Mouse (Mus musculus): ENCODE data around the gene Slc2a9. TPM values are rescaled to one million over a fixed set of nuclear protein-coding genes. Genes with fewer than 3 reads are reported as not detected.

Gene Slc2a9
- polyA plus RNA-seq, 1 experiment, result 1.4 TPM

DNA sequence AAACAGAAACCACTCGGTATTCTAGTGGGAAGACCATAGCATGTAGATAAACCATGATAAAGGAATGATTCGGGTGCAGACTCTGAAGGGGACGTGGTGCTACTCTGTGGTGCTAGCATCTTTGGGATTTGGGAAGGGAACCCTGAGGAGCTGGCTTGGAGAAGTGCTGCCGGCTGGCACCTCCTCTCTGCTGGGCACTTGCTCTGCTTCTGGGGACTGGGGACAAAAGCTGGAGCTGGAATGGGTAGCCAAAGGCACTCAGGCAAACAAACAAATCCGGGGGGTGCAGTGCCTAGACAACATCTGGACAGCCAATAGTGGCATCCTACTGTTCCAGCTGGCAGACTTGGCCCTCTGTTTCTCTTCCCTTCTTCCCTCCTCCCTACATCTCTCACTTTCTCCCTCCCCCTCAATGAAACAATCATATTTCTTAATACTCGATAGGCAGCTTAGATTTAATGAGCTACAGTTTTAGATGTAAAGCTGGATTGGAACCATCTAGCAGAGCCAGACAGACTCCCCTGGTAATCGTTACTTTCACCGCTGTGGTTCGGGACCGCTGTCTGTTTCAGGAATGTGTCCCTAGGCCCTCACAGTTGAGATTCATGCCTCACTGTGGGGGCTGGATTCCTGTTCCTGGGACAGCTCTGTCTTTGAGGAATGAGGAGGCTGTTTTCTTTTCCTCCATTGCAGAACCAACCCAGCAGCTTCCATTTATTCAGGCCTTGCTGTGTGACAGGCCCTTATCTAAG lies 61.7 kb downstream of the Slc2a9 start:
- H3ac ChIP-seq (ENCODE audit: control insufficient read depth, insufficient read length, low read depth), result no peak overlapping the region
- no peak overlapping the region for H3K4me3 ChIP-seq (ENCODE audit: insufficient read depth, poor library complexity, severe bottlenecking)
- no peaks in the 10 kb centered on the region for H3K27me3 ChIP-seq (ENCODE audit: control insufficient read depth, insufficient read depth, insufficient read length)
- H3K36me3 ChIP-seq (ENCODE audit: control insufficient read depth, insufficient read depth), result no peaks in the 10 kb centered on the region
- no peaks in the 10 kb centered on the region for H3K79me2 ChIP-seq (ENCODE audit: control insufficient read depth, insufficient read depth)
- no peaks in the 10 kb centered on the region for H3K79me3 ChIP-seq (ENCODE audit: low read depth)
- TF ChIP-seq FOSL1 (IDR thresholded peaks at IDR 0.05; ENCODE audit: insufficient read depth, low read length, poor library complexity, severe bottlenecking) (no peak), MYOG (IDR thresholded peaks at IDR 0.05; ENCODE audit: control insufficient read depth, extremely low read depth, insufficient read length) (no peak), CEBPB (IDR thresholded peaks at IDR 0.05; ENCODE audit: low read depth) (no peak), USF1 (IDR thresholded peaks at IDR 0.05; ENCODE audit: low read depth) (no peak), CTCF (IDR thresholded peaks at IDR 0.05; ENCODE audit: control insufficient read depth, insufficient read depth, insufficient read length) (no peak), MYOD1 (IDR thresholded peaks at IDR 0.05; ENCODE audit: control insufficient read depth, insufficient read length, low read depth) (no peak), MAX (IDR thresholded peaks at IDR 0.05) (no peak)

- no peaks in the 10 kb centered on the region for H3K79me3 ChIP-seq (ENCODE audit: low read depth)
- H3K4me3 ChIP-seq (ENCODE audit: insufficient read depth, poor library complexity, severe bottlenecking), result no peak overlapping the region
- no peaks in the 10 kb centered on the region for H3K27me3 ChIP-seq (ENCODE audit: control insufficient read depth, insufficient read depth, insufficient read length)
- TF ChIP-seq CTCF (IDR thresholded peaks at IDR 0.05; ENCODE audit: control insufficient read depth, insufficient read depth, insufficient read length), result no peak
- no peak for TF ChIP-seq MAX (IDR thresholded peaks at IDR 0.05)
- no peak for TF ChIP-seq FOSL1 (IDR thresholded peaks at IDR 0.05; ENCODE audit: insufficient read depth, low read length, poor library complexity, severe bottlenecking)
- no peak for TF ChIP-seq USF1 (IDR thresholded peaks at IDR 0.05; ENCODE audit: low read depth)
- TF ChIP-seq CEBPB (IDR thresholded peaks at IDR 0.05; ENCODE audit: low read depth), result no peak
- no peak for TF ChIP-seq MYOG (IDR thresholded peaks at IDR 0.05; ENCODE audit: control insufficient read depth, extremely low read depth, insufficient read length)
- no peak for TF ChIP-seq MYOD1 (IDR thresholded peaks at IDR 0.05; ENCODE audit: control insufficient read depth, insufficient read length, low read depth)
- no peaks in the 10 kb centered on the region for H3K79me2 ChIP-seq (ENCODE audit: control insufficient read depth, insufficient read depth)
- H3K36me3 ChIP-seq (ENCODE audit: control insufficient read depth, insufficient read depth), result no peaks in the 10 kb centered on the region
- no peak overlapping the region for H3ac ChIP-seq (ENCODE audit: control insufficient read depth, insufficient read length, low read depth)
Observed at GRCm38 (mm10) chr5:38440252-38441005, 62.5 kb downstream of the Slc2a9 start.

GRCm38 (mm10) chr5:38436681-38437080 lies 66.3 kb downstream of the Slc2a9 start:
- no peak for TF ChIP-seq CTCF (IDR thresholded peaks at IDR 0.05; ENCODE audit: control insufficient read depth, insufficient read depth, insufficient read length)
- no peak for TF ChIP-seq USF1 (IDR thresholded peaks at IDR 0.05; ENCODE audit: low read depth)
- no peak for TF ChIP-seq MYOD1 (IDR thresholded peaks at IDR 0.05; ENCODE audit: control insufficient read depth, insufficient read length, low read depth)
- no peak for TF ChIP-seq MYOG (IDR thresholded peaks at IDR 0.05; ENCODE audit: control insufficient read depth, extremely low read depth, insufficient read length)
- TF ChIP-seq CEBPB (IDR thresholded peaks at IDR 0.05; ENCODE audit: low read depth), result no peak
- no peak for TF ChIP-seq MAX (IDR thresholded peaks at IDR 0.05)
- TF ChIP-seq FOSL1 (IDR thresholded peaks at IDR 0.05; ENCODE audit: insufficient read depth, low read length, poor library complexity, severe bottlenecking), result no peak
- Histone ChIP-seq H3K79me3 (ENCODE audit: low read depth) (no peaks in the 10 kb centered on the region), H3K27me3 (ENCODE audit: control insufficient read depth, insufficient read depth, insufficient read length) (no peaks in the 10 kb centered on the region), H3K36me3 (ENCODE audit: control insufficient read depth, insufficient read depth) (no peaks in the 10 kb centered on the region), H3ac (ENCODE audit: control insufficient read depth, insufficient read length, low read depth) (no peak overlapping the region), H3K4me3 (ENCODE audit: insufficient read depth, poor library complexity, severe bottlenecking) (no peak overlapping the region), H3K79me2 (ENCODE audit: control insufficient read depth, insufficient read depth) (no peaks in the 10 kb centered on the region)

- Histone ChIP-seq H3K79me3 (ENCODE audit: low read depth) (no peaks in the 10 kb centered on the region), H3K4me3 (ENCODE audit: insufficient read depth, poor library complexity, severe bottlenecking) (no peak overlapping the region), H3K36me3 (ENCODE audit: control insufficient read depth, insufficient read depth) (no peaks in the 10 kb centered on the region), H3ac (ENCODE audit: control insufficient read depth, insufficient read length, low read depth) (no peak overlapping the region), H3K27me3 (ENCODE audit: control insufficient read depth, insufficient read depth, insufficient read length) (no peaks in the 10 kb centered on the region), H3K79me2 (ENCODE audit: control insufficient read depth, insufficient read depth) (no peaks in the 10 kb centered on the region)
- TF ChIP-seq USF1 (IDR thresholded peaks at IDR 0.05; ENCODE audit: low read depth), result no peak
- no peak for TF ChIP-seq CTCF (IDR thresholded peaks at IDR 0.05; ENCODE audit: control insufficient read depth, insufficient read depth, insufficient read length)
- TF ChIP-seq FOSL1 (IDR thresholded peaks at IDR 0.05; ENCODE audit: insufficient read depth, low read length, poor library complexity, severe bottlenecking), result no peak
- no peak for TF ChIP-seq CEBPB (IDR thresholded peaks at IDR 0.05; ENCODE audit: low read depth)
- TF ChIP-seq MAX (IDR thresholded peaks at IDR 0.05), result no peak
- TF ChIP-seq MYOD1 (IDR thresholded peaks at IDR 0.05; ENCODE audit: control insufficient read depth, insufficient read length, low read depth), result no peak
- TF ChIP-seq MYOG (IDR thresholded peaks at IDR 0.05; ENCODE audit: control insufficient read depth, extremely low read depth, insufficient read length), result no peak
Observed at GRCm38 (mm10) chr5:38434875-38435274, 68.1 kb downstream of the Slc2a9 start.

DNA sequence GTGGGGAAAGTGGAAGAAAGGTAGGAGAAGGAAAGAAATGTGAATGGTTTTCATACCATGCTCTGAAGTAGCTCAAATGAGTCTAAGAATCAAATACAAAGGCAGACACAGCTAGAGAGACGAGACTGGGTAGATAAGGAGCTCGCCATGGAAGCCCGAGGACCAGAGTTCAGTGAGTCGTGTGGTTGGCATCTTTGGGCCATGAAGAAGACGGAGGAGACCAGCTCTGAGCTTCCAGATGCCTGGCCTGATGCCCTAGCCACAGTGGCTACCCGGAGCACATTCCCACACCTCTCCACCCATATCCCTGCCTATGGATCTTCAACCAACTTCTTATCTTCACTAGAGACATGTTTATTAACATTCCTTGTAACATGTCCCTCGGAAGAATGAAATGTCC lies 71.7 kb downstream of the Slc2a9 start:
- no peaks in the 10 kb centered on the region for H3K79me3 ChIP-seq (ENCODE audit: low read depth)
- no peaks in the 10 kb centered on the region for H3K79me2 ChIP-seq (ENCODE audit: control insufficient read depth, insufficient read depth)
- H3K27me3 ChIP-seq (ENCODE audit: control insufficient read depth, insufficient read depth, insufficient read length), result no peaks in the 10 kb centered on the region
- no peak overlapping the region for H3ac ChIP-seq (ENCODE audit: control insufficient read depth, insufficient read length, low read depth)
- no peak for TF ChIP-seq MYOD1 (IDR thresholded peaks at IDR 0.05; ENCODE audit: control insufficient read depth, insufficient read length, low read depth)
- no peak for TF ChIP-seq CEBPB (IDR thresholded peaks at IDR 0.05; ENCODE audit: low read depth)
- TF ChIP-seq CTCF (IDR thresholded peaks at IDR 0.05; ENCODE audit: control insufficient read depth, insufficient read depth, insufficient read length), result no peak
- TF ChIP-seq USF1 (IDR thresholded peaks at IDR 0.05; ENCODE audit: low read depth), result no peak
- no peak for TF ChIP-seq FOSL1 (IDR thresholded peaks at IDR 0.05; ENCODE audit: insufficient read depth, low read length, poor library complexity, severe bottlenecking)
- no peak for TF ChIP-seq MAX (IDR thresholded peaks at IDR 0.05)
- TF ChIP-seq MYOG (IDR thresholded peaks at IDR 0.05; ENCODE audit: control insufficient read depth, extremely low read depth, insufficient read length), result no peak
- H3K36me3 ChIP-seq (ENCODE audit: control insufficient read depth, insufficient read depth), result no peaks in the 10 kb centered on the region
- no peak overlapping the region for H3K4me3 ChIP-seq (ENCODE audit: insufficient read depth, poor library complexity, severe bottlenecking)
